Mouse (Mus musculus): ENCODE measurements around the gene Oscar.

GRCm38 (mm10) chr7:3644348-3644671 lies 28.4 kb upstream of the Oscar start:
- TF ChIP-seq POLR2A (IDR thresholded peaks at IDR 0.05; ENCODE audit: low read depth, low read length) (no peak), CTCF (IDR thresholded peaks at IDR 0.05; ENCODE audit: extremely low read depth, insufficient read depth, insufficient read length, insufficient replicate concordance) (no peak)

Data from spleen, adult 2 months (tissue).